Mouse (Mus musculus): ENCODE measurements around the gene Dbnl.
A peak's percentile ranks its signal among the peaks of the same experiment; 100 is the strongest.

The Dbnl gene

DNA sequence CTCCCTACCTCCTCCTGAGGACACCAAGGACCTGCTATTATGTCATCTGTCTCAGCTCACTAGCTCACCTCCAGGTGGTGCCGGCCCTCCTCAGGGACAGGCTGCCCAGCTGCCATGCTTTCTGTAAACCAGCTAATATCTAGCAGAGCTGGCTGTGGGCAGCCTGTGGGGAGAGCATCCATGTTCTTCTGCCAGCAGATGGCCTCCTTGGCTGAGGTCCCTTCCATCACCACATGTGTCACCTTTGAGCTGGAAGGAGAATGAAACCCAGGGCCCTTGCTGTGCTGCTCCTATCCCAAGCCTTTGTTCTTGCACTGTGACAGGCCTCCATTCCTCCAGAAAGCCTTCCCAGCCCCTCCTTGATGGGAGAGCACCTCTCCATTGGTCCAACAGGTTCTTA lies 47.8 kb downstream of the Dbnl start:
- DNase-seq (ENCODE audit: low spot score in 2 of 2) = no peak

DNA sequence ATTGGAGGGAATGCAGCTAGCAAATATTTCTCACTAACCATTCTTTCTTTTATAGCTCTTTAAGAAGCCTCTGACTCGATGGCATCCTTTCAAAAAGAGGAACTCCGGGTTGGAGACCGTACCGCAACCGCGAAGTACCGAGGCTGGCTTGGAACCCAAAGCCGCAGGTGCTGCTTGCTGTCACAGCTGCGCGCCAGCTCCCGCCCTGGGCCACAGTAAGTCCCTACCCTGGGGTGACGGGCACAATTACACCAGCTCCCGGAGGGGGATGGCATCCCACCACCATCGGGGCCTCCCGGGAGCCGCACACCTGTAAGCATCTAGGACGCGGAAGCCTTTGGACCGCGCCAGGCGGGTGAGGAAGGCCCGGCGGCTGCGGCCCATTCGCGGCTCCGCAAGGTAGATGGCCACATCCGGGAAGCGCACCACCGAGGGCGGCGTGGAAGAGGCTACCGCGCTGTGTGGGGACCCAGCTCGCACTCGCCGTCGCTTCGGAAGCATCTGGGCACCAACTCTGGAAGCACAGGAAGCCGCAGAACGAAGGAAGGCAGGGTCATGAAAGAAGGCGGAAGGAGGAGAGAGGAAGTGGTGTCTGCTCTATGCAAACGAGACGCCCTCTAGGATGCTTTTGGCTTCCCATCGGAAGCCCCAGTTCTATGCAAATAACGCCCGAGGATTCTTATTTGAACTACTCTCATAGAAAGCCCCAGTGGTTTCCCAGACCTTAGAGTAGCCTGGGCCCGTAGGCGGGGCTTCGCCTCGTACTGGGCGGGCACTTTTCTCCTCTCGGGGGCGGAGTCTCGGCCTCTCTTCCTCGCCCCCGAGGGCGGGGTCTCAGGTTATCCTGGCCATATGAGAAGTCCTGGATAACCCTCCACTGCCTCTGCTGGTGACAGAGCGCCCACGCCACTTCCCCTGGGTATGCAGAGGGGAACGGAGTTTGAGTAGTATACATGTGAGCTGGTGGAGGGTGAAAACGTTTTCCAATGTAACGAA lies 49.3 kb downstream of the Dbnl start, which contains the start of gene Polm:
Polm (minus strand) TSS at position 766 of the 996 bp plus-strand sequence.
- DNase-seq (ENCODE audit: low spot score in 2 of 2) = peak; percentile 87 to 92

DNA sequence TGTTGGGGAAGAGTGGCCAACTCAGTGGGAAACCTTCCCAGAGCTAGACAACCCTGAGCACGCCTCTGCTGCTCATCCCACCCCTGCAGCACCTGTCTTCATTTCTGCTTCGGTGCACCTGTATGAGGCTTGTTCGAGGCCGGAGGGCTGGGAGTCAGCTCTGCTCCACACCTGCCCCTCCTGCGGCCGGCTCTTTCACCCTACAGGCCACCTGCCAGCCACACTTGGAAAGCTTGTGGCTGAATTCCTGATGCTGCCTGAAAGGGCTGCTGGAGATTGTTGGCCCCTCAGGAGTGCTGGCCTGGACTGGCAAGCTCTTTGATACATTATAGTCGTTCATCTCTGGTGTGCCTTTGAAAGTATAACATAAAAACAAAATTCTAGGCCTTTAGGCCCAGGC lies 52.1 kb downstream of the Dbnl start:
- DNase-seq (ENCODE audit: low spot score in 2 of 2) = no peak

DNA sequence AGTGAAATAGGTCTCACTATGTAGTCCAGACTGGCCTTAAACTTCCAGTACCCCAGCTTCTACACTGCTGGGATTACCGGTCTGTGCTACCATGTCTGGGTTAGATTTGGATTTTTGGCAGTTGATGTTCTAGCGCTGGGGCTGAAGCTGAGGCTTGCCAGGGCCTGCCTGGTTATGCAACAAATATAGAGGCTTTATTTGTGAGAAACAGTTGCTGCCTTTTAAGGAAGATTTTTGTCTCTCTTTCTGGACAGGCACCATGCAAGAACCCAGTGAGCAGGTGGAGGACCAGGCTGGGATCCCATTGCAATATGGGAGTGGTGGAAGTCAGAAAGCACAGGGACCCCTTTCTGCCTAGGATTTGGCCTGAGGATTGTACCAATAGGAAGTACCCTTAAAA lies 53.5 kb downstream of the Dbnl start:
- no peak for DNase-seq (ENCODE audit: low spot score in 2 of 2)

DNA sequence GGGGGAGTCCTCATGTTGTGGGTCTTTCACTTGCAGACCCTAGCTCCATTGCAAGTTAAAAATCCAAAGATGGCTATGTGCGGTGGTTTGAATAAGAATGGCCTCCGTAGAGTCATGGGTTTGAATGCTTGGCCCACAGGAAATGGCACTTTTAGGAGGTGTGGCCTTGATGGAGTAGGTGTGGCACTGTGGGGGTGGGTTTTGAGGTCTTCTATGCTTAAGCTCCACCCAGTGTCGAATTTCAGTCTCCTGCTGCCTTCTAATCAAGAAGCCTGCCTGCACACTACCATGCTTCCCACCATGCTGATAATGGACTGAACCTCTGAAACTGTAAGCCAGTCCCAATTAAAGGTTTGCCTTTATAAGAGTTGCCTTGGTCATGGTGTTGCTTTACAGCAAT lies 54.8 kb downstream of the Dbnl start:
- no peak for DNase-seq (ENCODE audit: low spot score in 2 of 2)

DNA sequence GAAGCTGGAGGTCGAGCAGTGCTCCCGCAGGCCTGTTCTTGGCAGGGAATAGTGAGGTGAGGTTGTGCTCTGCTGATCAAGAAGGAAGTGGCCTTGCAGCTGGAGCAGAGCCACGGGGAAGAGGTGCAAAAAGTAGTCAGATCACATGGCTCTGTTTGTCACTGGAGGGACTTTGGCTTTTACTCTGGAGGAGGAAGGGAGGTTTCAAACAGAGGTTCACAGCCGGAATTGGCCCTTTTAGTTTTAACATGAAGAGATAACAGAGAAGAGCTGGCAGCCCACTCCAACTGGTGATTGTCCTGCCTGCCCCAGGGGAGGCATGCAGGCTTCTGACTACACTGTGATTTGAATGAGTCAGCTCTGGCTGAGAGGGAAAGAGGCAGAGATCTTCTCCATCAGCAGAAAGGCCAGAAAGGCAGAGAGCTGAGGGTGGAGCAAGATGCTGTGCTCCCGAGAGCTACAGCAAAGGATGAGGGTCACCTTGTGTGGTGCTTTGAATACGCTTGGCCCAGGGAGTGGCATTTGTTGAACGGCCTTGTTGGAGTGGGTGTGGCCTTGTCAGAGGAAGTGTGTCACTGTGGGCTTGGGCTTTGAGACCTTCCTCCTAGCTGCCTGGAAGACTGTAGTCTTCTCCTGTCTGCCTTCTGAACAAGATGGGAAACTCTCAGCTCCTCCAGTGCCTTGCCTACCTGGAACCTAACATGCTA lies 58.5 kb downstream of the Dbnl start:
- peak; percentile 21 to 55 for DNase-seq (ENCODE audit: low spot score in 2 of 2)

DNA sequence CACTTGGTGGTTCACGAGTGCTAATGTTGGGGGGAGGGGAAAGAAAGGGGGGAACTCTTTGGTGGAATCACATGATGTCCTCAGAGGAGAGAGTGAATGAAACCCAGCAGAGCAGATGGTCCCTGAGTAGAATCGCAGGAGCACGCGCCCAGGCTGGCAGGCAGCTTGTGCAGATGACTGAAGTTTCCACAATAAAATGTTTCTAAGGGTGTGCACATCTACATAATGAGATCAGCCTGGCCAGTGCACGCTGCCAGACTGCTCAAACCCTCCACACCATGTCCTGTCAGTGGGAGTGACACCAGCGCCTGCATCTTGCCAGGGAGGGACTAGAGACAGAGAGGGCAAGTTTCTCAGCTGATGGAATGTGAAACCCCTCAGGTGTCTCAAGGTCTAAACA lies 60.5 kb downstream of the Dbnl start:
- DNase-seq (ENCODE audit: low spot score in 2 of 2) = no peak

DNA sequence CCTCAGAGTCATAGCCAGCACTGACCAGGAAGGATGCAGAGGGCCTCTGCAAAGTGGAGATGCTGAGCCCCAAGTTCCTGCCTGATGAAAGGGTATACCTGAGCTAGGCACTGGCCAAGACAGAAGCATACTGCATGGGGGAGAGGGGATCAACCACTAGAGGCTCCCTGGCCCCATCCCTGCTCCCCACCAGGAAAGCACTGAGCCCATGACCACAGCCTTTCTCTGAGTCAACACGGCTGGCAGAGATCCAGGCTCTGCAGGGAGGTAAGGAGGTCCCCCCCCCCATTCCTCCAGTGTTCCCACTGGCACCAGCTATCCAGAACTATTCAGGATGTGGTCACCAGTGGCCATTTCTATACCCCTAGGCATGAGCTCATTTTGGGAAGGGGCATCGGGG lies 61.0 kb downstream of the Dbnl start:
- DNase-seq (ENCODE audit: low spot score in 2 of 2) = no peak

DNA sequence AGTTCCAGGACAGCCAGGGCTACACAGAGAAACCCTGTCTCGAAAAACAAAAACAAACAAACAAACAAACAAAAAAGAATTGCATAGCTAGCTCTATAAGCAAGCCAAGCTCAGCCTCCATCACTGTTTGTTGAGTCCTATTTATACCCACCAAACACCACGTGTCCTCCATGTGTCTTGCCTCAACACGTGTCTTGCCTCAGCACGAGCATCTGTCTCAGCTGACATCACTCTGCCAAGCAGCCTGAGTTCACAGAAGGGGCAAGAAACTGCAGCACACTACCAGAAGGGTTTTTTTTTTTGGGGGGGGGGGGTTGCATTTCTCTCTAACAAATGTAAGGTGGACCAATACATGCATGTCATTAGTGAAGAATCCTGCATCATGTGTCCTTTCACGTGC lies 62.2 kb downstream of the Dbnl start:
- no peak for DNase-seq (ENCODE audit: low spot score in 2 of 2)

All from urinary bladder, adult 18-20 months (tissue).